Mouse (Mus musculus): ENCODE data around the gene Cavin3. TPM values are rescaled to one million over a fixed set of nuclear protein-coding genes. Genes with fewer than 3 reads are reported as not detected.
A peak's percentile ranks its signal among the peaks of the same experiment; 100 is the strongest.

Gene Cavin3
- polyA plus RNA-seq, 2 experiments, result 65.0 to 113 TPM

GRCm38 (mm10) chr7:105480561-105481504 lies 1.3 kb downstream of the Cavin3 start:
- Histone ChIP-seq H3K4me2 (replicated peaks; ENCODE audit: low read depth, low read length, severe bottlenecking) (peak overlapping the region; percentile 90), H3K9me3 (ENCODE audit: control insufficient read depth, low read length) (no peaks in the 10 kb centered on the region), H3K27me3 (ENCODE audit: control insufficient read depth, insufficient read depth, low read length) (no peaks in the 10 kb centered on the region), H3K36me3 (ENCODE audit: control insufficient read depth, insufficient read depth, low read length) (no peaks in the 10 kb centered on the region), H3K9ac (ENCODE audit: low read depth, low read length, severe bottlenecking) (peak overlapping the region; percentile 83), H3K27ac (replicated peaks; ENCODE audit: low read depth, low read length) (peak overlapping the region; percentile 89; the same call in 1 of the 2 replicates), H3K4me1 (ENCODE audit: control insufficient read depth, insufficient read depth, low read length) (0 out of 2 replicates have a peak, but pooled peaks cover 9% of the 10 kb centered on the region), H3K4me3 (replicated peaks; ENCODE audit: low read length) (peak overlapping the region; percentile 53)
- DNase-seq (ENCODE audit: low spot score), result peak; percentile 36
- WGBS, result 60% methylated on average over 23 of the region's 23 CpGs
- ATAC-seq (ENCODE audit: low FRiP score, low read depth), result 0 out of 2 replicates have a peak, but pooled peaks have one; percentile 1
- no peak for TF ChIP-seq POLR2A (IDR thresholded peaks at IDR 0.05; ENCODE audit: borderline replicate concordance, extremely low read depth, insufficient read depth, insufficient read length)

- DNase-seq (ENCODE audit: low spot score), result no peak
- 73% methylated on average over 5 of the region's 5 CpGs for WGBS
These were observed 2.0 kb downstream of the Cavin3 start for GRCm38 (mm10) chr7:105480081-105480480.

GRCm38 (mm10) chr7:105479232-105479631 lies 2.9 kb downstream of the Cavin3 start:
- TF ChIP-seq POLR2A (IDR thresholded peaks at IDR 0.05; ENCODE audit: borderline replicate concordance, extremely low read depth, insufficient read depth, insufficient read length), result no peak
- H3K9ac ChIP-seq (ENCODE audit: low read depth, low read length, severe bottlenecking), result no peak overlapping the region
- H3K9me3 ChIP-seq (ENCODE audit: control insufficient read depth, low read length), result no peaks in the 10 kb centered on the region
- H3K4me1 ChIP-seq (ENCODE audit: control insufficient read depth, insufficient read depth, low read length), result 0 out of 2 replicates have a peak, but pooled peaks cover 9% of the 10 kb centered on the region
- no peak overlapping the region for H3K27ac ChIP-seq (replicated peaks; ENCODE audit: low read depth, low read length)
- H3K27me3 ChIP-seq (ENCODE audit: control insufficient read depth, insufficient read depth, low read length), result no peaks in the 10 kb centered on the region
- H3K4me2 ChIP-seq (replicated peaks; ENCODE audit: low read depth, low read length, severe bottlenecking), result no peak overlapping the region
- no peaks in the 10 kb centered on the region for H3K36me3 ChIP-seq (ENCODE audit: control insufficient read depth, insufficient read depth, low read length)
- 89% methylated on average over 6 of the region's 6 CpGs for WGBS
- DNase-seq (ENCODE audit: low spot score) (no peak), ATAC-seq (ENCODE audit: low FRiP score, low read depth) (no peak)
- H3K4me3 ChIP-seq (replicated peaks; ENCODE audit: low read length), result no peak overlapping the region

More at GRCm38 (mm10) chr7:105480081-105480480, 2.0 kb downstream of the Cavin3 start:
- Histone ChIP-seq H3K9ac (ENCODE audit: low read depth, low read length, severe bottlenecking) (no peak overlapping the region), H3K27ac (replicated peaks; ENCODE audit: low read depth, low read length) (no peak overlapping the region), H3K4me1 (ENCODE audit: control insufficient read depth, insufficient read depth, low read length) (0 out of 2 replicates have a peak, but pooled peaks cover 9% of the 10 kb centered on the region), H3K4me2 (replicated peaks; ENCODE audit: low read depth, low read length, severe bottlenecking) (peak overlapping the region; percentile 90; the same call in 1 of the 2 replicates), H3K27me3 (ENCODE audit: control insufficient read depth, insufficient read depth, low read length) (no peaks in the 10 kb centered on the region), H3K9me3 (ENCODE audit: control insufficient read depth, low read length) (no peaks in the 10 kb centered on the region), H3K4me3 (replicated peaks; ENCODE audit: low read length) (no peak overlapping the region), H3K36me3 (ENCODE audit: control insufficient read depth, insufficient read depth, low read length) (no peaks in the 10 kb centered on the region)
- TF ChIP-seq POLR2A (IDR thresholded peaks at IDR 0.05; ENCODE audit: borderline replicate concordance, extremely low read depth, insufficient read depth, insufficient read length), result no peak
- ATAC-seq (ENCODE audit: low FRiP score, low read depth), result no peak

GRCm38 (mm10) chr7:105478344-105478743 lies 3.8 kb downstream of the Cavin3 start:
- WGBS, result 82% methylated on average over 8 of the region's 8 CpGs

DNA sequence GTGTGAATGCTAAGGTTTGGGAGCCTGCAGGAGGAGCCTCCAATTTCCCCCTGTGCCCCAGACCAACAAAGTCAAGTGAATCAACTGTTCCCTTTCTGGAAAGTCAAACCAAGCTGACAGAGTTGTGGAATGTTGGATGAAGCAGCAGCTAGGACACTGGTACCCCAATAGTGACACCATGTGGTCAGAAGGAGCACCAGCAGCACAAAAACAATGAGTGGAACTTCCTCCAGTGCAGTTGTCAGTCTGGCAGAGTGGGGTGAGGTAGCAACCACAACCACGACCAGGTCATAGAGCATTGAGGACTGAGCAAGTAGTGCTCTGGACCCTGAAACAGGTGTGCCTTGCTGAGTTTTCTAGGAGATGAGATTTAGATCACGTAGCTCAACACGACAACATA lies 4.3 kb downstream of the Cavin3 start:
- Histone ChIP-seq H3K27me3 (ENCODE audit: control insufficient read depth, insufficient read depth, low read length) (no peaks in the 10 kb centered on the region), H3K36me3 (ENCODE audit: control insufficient read depth, insufficient read depth, low read length) (no peaks in the 10 kb centered on the region), H3K4me2 (replicated peaks; ENCODE audit: low read depth, low read length, severe bottlenecking) (no peak overlapping the region), H3K4me1 (ENCODE audit: control insufficient read depth, insufficient read depth, low read length) (0 out of 2 replicates have a peak, but pooled peaks cover 9% of the 10 kb centered on the region), H3K27ac (replicated peaks; ENCODE audit: low read depth, low read length) (no peak overlapping the region), H3K4me3 (replicated peaks; ENCODE audit: low read length) (no peak overlapping the region), H3K9me3 (ENCODE audit: control insufficient read depth, low read length) (no peaks in the 10 kb centered on the region), H3K9ac (ENCODE audit: low read depth, low read length, severe bottlenecking) (no peak overlapping the region)
- DNase-seq (ENCODE audit: low spot score) (peak; percentile 70), ATAC-seq (ENCODE audit: low FRiP score, low read depth) (no peak)
- WGBS, result 64% methylated on average over 3 of the region's 3 CpGs
- TF ChIP-seq POLR2A (IDR thresholded peaks at IDR 0.05; ENCODE audit: borderline replicate concordance, extremely low read depth, insufficient read depth, insufficient read length), result no peak

More at GRCm38 (mm10) chr7:105478344-105478743, 3.8 kb downstream of the Cavin3 start:
- 0 out of 2 replicates have a peak, but pooled peaks cover 9% of the 10 kb centered on the region for H3K4me1 ChIP-seq (ENCODE audit: control insufficient read depth, insufficient read depth, low read length)
- no peak overlapping the region for H3K27ac ChIP-seq (replicated peaks; ENCODE audit: low read depth, low read length)
- H3K4me2 ChIP-seq (replicated peaks; ENCODE audit: low read depth, low read length, severe bottlenecking), result no peak overlapping the region
- no peak overlapping the region for H3K4me3 ChIP-seq (replicated peaks; ENCODE audit: low read length)
- ATAC-seq (ENCODE audit: low FRiP score, low read depth), result no peak
- no peak for TF ChIP-seq POLR2A (IDR thresholded peaks at IDR 0.05; ENCODE audit: borderline replicate concordance, extremely low read depth, insufficient read depth, insufficient read length)
- DNase-seq (ENCODE audit: low spot score), result no peak
- no peaks in the 10 kb centered on the region for H3K27me3 ChIP-seq (ENCODE audit: control insufficient read depth, insufficient read depth, low read length)
- H3K9me3 ChIP-seq (ENCODE audit: control insufficient read depth, low read length), result no peaks in the 10 kb centered on the region
- no peaks in the 10 kb centered on the region for H3K36me3 ChIP-seq (ENCODE audit: control insufficient read depth, insufficient read depth, low read length)
- H3K9ac ChIP-seq (ENCODE audit: low read depth, low read length, severe bottlenecking), result no peak overlapping the region

Measured in limb, embryonic 14.5 days (tissue).